Mouse (Mus musculus): ENCODE measurements at regions not wholly inside any gene's neighbourhood (a gene's known extent, or its start where the extent isn't known, plus 50 kb on each side); places are given as distances from the start of the nearest gene placed in this dataset.

DNA sequence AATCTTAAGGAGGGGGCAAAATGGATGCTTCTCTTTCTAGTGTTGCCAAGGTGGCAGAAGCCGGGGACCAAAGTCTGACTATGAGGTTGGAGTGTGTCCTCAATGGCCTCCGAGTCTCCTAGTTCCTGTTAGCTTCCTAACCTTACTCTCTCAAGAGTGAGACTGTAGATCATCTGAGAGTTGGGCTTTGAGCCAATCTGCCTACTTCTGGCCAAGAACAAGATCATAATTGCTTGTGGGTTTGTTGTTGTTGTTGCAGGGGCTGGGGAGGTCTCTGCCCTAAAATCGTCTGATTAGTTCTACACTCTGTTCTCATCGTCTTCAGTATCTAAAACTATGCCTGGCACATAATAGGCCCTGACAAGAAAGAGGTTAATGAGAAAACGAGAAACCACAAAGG is 110.8 kb upstream of the Syt6 start:
- intact Hi-C loops (cut with DNase I) = no loop called here

DNA sequence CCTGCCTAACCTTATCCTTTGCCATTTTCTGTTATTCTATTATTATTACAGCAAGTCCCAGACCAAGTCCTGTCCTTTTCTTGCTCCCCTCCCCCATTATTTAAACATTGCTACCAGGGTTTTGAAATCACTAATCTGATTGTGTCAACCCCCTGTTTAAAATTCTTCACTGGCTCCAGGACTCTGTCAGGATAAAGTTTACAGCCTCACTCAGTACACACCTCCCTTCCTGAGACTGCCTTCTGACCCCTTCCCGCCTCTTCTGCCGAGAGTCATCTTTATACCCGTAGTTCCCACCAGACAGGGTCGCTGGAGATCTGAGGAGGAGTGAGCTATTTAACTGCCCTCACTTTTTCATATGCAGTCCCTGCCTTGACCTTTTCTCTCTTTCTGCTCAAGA is 110.3 kb upstream of the Syt6 start:
- intact Hi-C loops (cut with DNase I) = no loop called here

DNA sequence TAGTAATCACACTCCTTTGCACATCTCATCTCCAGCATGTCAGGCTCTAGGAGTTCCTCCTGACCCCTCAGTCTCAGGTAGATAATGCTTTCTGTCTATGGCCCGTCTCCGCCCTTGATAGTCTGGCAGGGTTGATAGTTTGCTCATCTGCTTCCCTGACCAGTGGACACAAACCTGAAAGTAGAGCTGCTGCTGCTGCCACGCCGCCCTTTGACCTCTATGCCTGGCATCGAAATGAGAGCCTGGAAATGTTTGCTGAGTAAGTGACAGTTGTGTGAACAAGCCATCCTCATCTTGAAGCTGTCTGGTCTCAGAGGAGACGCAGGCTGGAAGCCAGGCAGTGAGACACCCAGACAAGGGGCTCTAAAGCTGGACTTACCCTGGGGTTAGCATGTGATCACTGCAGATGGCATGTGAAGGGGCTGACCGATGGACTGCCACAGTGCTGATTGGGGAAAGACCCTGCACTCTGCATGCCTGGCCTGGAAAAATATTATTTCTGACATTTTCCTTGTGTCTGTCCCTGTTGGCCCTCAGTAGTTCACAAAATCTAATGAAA is 109.8 kb upstream of the Syt6 start:
- intact Hi-C loops (cut with DNase I) = no loop called here

DNA sequence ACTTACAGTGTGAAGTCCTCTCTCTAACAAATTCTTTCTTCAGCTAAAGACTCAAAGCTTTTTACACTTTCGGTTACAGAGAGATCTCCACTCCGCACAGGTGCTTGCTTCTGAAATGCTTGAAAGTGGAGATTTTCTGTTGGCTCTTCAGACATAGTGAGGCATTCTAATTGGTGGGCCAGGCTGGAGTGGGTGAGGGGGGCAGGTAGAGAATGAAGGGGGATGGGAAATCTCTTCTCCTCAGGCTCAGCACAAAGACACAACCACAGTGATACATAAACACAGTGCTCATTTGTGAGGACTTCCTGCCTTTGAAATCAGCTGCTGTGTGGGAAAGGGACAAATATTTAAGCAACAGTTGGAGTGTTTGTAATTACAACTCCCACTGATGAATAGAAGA is 109.1 kb upstream of the Syt6 start:
- intact Hi-C loops (cut with DNase I) = no loop called here

DNA sequence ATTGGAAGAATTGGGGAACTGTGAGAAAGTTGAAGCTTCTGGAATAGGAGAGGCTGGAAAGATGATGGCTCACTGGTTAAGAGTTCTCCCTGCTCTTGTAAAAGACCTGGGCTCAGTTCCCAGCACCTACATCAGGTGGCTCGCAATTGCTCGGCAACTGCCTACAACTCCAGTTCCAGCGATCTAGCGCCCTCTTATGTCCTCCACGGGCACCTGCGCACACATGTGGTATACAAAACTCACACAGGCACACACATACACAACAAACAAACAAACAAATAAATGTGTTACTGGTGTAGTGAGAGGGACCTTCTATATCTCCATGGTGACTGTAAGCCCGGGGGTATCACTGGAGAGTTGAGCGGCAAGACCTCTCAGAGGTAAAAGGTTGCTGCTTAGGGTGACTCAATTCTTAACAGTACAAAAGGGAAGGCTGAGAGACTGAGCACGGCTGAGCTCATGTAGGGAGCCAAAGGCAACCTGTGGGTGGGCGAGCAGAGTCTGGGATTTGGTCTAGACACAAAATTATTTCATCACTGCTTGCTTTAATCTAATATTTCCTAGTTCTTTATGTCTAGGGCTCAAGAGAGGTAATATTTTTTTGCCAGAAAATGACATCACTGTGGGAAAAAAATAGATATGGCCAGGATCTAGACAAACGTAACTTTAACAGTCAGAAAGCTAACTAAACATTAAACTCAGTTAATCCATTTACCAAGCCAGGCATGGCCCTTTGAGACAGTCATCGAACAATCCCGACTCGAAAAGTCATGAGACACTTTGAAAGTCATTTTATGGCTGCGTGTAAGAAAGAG is 104.2 kb upstream of the Syt6 start:
- intact Hi-C loops (cut with DNase I) = no loop called here

DNA sequence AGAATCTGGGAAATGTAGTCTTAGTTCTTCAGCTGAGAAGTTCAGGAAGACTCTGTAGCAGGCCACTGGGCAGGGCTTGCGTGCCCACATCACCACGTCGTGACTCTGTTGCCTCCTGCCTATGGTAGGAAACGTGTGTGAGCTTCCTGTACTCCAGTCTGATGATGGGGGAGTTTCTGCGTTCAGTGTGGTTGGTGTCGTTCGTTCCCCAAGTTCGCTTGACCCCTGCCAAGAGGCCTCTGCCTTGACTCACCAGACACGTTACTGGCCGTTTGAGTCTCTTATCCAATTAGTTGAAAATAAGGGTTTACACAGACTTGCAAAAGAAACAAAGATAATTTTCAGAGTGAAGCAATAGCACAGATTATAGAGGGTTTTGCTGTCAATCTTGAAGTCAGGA is 102.4 kb upstream of the Syt6 start:
- intact Hi-C loops (cut with DNase I) = no loop called here

DNA sequence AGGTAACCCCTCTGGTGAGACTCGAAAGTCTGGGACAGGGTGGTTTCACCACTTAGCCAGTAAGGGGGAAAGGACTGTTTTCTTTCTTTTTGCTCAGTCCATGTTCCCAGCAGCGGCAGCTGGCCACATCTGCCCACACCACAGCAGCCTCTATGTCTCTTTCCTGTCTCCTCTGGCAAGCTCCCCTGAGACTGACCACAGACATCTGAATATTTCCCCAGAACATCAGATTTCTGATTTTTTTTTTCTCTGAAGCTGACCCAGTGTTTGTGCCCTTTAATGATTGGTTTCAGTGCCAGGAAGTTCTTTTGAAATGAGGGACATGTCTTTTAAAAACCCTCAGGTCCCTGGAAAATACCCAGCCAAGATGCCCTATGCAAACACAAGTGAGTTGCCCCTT is 101.7 kb upstream of the Syt6 start:
- intact Hi-C loops (cut with DNase I) = no loop called here

DNA sequence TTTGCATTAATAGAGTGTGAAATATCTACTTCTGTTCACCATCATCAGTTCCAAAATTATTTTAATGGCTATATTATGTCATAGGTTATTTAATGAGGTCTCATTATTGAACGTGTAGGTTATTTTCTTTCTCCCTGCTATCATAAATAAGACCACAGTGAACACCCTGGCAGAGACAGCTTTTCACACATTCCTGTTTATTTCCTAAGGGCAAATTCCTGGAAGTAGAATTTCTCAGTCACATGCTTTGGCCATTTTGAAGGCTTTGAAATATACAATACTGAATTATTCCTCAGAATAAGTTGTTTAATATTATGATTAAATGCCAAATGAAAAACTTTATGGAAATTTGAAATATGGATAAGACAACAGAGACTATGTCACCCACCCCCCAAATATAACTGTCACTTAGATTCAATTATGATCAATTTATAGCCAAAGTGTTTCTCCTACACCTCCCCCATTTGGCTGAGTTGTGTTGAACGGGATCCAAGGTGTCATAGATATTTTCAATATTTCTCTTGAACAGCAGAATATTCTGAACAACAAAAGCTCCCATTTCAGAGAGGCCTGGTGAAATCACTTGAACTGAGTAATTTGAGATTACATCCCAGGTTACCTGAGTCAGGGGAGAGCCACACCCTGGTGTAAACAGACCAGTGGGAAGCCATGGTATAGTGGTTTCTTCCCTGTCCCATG is 95.0 kb upstream of the Syt6 start:
- intact Hi-C loops (cut with DNase I) = no loop called here

DNA sequence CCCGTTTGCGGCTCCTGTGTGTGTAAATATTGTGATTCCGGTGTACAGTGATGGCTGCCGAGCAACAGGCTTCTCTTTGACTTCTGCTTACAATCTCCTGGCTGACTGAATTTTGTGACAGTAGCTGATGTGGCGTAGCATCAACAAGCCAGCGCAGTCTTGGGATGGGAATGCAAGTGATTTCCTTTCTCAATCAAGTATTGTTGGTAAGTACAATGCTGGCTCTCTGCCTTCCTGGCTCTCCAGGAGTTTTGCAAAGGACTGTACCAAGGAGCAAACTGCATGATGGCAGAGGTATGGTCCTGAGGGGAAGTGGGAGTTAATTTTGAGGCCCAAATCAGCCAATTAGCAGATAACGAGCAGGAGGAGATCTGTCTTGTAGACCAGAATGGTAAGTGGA is 94.4 kb upstream of the Syt6 start:
- intact Hi-C loops (cut with DNase I) = no loop called here

DNA sequence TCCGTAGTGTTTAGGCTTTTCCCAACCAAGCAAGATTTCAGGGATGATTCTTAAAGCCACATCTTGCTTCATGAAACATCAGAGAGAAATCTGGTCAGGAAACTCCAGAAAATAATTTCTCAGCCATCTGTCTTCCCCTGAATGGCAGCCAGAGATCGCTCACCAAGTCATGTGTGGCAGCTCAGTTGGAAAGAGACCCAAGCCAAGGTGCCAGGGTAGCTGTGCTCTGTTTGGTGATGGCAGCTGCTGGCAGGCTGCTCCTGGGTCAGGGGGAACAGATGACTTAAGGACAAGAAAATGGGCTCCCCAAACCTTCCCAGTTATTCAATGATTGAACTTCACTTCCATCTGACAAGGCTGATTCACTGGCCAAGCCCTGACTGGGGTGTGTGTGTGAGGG is 91.7 kb upstream of the Syt6 start:
- intact Hi-C loops (cut with DNase I) = no loop called here

DNA sequence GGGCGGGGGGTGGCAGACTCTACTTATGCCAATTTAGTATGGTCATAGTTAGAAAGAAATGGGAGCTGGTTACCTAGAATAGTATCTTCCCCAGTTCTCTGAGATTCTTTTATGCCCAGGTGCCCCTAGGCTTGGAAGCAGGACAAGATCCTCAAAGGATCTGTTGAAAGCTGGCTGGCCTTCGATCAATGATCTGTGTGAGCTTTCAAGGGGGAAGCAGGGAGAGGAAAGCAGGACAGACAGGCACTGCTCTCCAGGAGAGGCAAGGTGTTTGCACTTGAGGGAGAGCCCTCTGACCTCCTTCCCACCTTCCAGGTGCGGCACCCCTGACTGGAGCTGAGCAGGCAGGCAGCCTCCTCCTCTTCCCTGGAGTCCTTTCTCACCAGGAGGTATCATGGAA is 91.3 kb upstream of the Syt6 start:
- intact Hi-C loops (cut with DNase I) = no loop called here

DNA sequence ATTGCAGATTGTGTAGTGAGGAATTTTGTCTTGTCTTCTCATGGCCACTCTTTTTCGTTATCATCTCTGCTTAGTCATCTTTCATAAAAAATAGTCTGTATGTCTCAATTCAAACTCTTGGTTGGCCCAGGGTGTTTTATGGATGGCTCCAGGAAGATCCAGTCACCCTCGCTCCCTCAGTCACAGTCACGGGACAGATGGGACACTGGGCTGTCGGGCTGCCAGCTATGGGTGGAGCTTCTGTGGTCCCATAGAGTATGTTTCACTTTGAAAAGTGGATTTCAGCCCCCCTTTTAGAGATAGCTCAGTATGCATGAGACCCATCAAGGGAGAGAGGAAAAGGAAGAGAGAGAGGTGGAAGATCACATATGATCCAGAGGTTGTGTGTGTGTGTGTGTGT is 85.2 kb upstream of the Syt6 start:
- intact Hi-C loops (cut with DNase I) = no loop called here

DNA sequence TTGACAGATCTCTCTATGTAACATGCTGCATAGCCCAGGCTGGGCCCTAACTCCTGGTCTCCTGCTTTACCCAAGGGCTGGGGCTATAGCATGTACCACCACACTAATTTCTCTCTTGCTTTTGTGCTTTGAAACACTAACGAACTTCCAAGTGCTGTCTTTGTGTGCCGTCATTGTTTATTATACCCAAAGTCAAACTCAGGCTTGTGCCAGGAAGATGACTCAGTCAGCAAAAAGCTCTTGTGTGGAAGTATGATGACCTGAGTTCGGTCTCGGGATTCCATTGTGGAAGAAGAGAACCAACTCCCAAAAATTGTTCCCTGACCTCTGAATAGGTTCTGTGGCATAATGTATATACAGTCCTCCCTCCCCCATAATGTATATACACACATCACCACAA is 84.1 kb upstream of the Syt6 start:
- intact Hi-C loops (cut with DNase I) = no loop called here

DNA sequence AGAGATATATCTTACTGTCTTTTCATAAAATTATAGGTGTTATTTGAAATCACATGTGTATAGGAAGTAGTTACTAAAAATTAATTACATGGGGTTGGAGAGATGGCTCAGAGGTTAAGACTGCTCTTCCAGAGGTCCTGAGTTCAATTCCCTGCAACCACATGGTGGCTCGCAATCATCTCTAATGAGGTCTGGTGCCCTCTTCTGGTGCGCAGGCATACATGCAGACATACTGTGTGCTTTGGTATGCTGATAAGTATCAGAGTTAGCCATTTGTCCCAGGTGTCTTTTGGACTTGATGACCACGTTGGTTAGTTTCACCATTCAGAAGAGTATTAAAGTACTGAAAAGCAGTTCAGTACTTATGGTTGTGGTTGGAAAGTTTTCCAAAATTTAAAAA is 82.8 kb upstream of the Syt6 start:
- intact Hi-C loops (cut with DNase I) = no loop called here

DNA sequence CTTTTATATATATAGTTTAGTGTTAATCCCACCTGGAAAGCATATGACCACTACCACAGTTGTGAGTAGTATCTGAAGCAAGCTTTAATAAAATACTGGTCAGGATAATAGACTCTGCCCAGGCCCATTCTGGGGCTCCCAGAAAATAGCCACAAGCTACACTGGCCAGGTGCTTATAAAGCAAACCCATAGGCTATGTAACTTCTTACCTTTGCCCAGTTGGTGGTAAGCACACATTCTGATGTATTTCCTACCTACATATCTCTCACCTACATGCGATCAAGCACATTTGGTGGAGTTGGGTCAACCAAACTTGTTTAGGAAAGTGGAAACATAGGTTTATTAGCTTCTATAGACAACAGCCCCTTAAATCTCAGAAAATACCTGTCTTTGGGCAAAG is 81.4 kb upstream of the Syt6 start:
- intact Hi-C loops (cut with DNase I) = no loop called here

DNA sequence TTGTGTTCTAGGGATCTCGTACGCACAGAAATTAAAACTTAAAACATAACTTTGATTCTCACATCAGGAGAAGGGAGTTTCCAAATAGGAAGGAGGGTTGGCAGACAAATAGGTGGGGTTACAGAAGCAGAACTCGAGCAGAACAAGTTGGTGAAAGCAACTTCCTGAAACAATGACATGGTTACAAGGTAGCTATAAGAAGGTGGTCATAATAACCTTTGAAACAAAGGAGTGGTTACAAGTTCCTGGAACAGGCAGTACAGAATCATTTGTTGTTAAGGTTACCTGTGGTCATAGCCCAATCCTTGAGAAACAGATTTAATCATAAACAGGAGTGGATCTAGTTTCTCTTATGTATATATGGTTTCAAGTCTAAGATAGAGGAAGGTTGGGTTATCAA is 81.0 kb upstream of the Syt6 start:
- intact Hi-C loops (cut with DNase I) = no loop called here

DNA sequence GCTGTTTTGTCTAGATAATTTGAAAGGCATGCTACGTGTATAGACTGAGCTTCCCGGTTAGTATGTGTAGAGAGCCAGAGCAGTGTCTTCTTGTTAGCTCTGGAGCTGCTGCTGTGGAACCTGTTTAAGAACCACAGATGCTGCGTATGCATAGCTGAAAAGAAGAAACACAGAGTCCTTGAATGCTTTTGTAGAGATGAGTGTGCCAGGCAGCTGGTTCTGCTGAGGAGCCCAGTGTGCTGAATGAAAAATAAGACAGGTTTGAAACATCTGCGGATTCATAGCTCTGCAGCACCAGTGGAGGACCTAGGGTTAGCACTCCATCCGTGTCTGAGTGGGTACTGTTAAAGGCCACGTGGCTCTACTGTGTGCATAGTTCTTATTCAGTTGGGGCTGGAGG is 78.9 kb upstream of the Syt6 start:
- intact Hi-C loops (cut with DNase I) = no loop called here

DNA sequence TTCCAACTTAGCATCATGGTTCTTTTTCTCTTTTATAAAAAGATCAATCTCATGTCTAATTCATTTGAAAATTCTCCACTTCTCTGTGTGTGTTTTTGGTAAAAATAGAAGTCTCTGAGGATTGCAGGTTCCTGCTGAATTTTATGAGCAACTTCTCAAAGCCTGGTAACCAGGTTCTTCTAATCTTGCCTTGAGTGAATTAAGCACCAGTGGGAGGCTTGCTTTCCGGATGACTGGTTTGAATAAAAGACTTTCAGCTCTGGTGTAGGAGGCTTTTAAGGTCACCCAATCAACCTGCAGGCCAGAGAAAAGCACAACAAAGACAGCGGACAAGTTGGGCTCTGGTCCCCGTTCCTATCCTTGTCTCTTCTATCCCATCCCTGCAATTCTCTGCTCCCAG is 78.3 kb upstream of the Syt6 start:
- intact Hi-C loops (cut with DNase I) = no loop called here

DNA sequence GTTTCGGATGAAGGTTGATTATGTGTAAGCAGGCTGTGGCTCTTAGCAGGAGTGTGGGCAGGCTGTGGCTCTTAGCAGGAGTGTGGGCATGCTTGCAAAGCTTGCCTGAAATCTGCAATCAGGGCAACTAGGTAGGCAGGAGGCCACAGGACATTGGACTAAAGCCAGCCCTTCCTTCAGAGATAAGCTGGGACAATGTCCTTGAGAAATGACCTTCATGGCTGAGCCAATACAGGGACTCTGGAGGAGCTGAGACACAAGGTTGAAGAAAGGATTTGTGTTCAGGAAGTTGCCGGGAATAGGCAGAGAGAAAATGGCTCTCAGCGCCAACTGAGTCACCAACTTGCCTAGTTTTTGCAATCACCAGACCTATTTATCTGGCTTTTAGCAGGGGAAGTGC is 77.3 kb upstream of the Syt6 start:
- intact Hi-C loops (cut with DNase I) = no loop called here

DNA sequence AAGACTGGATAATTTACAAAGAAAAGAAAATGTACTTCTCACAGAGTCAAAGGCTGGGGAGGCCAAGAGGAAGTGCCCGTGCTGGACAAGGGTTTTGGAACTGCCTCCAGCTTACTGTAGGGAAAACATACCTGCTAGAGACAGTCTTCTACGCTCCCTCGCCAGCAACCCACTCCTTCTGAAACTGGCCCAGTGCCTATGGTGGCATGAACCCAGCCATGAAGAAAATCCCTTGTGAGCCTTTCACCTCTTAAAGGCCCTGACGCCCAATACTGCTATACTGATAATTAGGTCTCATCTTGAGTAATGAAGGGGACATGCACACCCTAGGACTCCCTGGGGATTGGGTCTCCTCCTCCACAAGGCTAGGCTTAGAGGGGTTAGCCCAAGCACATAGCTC is 76.6 kb upstream of the Syt6 start:
- intact Hi-C loops (cut with DNase I) = no loop called here

DNA sequence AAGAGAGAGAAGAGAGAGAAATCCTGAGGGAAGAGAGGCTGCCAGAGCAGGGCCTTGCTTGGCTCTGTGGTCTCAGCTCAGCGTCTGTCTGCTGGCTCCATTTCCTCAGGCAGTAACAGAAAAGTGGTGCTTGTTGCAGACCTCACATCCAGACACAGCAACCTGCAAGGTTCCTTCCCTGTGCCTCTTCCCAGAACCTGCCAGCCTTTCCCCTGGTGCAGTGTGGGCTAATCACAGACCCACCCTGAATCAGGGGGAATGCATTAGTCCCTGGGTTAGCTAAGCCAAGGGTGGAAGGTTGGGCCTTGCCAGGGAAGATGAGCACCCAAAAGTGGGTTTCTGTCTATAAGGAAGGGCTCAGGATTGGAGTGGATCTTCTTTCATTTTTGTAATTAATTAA is 75.2 kb upstream of the Syt6 start:
- intact Hi-C loops (cut with DNase I) = no loop called here

DNA sequence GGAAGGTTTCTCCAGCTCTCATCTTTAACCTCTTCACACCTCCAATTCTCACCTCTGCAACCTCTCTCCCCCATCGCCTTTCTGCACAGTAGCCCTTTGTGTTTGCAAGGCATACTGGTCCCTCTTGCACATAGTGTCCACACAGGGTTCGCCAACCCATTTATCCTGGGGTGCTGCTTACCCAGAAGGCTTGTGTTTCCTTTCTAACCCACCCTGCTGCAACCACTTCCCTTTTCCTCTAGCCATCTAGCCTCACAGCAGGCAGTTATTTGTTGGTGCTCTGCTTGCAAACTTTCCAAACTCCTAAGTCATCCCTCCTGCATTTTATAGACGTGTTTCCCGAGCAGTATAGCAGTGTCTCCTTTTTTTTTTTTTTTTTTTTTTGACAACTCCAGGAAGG is 74.7 kb upstream of the Syt6 start:
- intact Hi-C loops (cut with DNase I) = no loop called here

DNA sequence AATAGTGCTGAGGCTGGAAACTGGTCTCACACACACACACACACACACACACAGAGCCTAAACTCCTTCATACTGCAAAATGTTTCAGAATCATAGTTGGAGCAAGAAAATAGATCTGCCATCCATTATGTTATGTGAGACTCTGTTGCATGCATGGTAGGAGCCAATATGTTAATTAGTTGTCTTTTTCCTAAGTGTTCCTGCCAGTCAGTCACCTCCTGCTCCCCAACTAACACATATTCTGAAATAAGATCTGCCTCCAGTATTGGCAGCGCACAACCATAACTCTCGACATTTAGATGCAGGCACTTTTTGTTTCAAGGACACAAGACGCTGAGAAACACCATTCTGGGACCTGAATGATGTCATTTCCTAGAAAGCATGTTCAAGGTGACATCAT is 70.9 kb upstream of the Syt6 start:
- intact Hi-C loops (cut with DNase I) = no loop called here

Measured in adrenal gland (tissue).